Mouse (Mus musculus) embryonic fibroblast, embryonic 13.5 days (primary cell): ENCODE measurements at regions not wholly inside any gene's neighbourhood (a gene's known extent, or its start where the extent isn't known, plus 50 kb on each side); places are given as distances from the start of the nearest gene placed in this dataset.

Source experiments
- H3K27ac ChIP-seq: 2 replicates; pipeline ENCODE4 v1.5.1; 2012; ENCODE audit warnings: low read length, control low read depth, inconsistent platforms; ENCODE audit not compliant: insufficient read depth
- H3K4me1 ChIP-seq: 2 replicates; pipeline ENCODE4 v1.6.1; 2011; ENCODE audit warnings: low read length; ENCODE audit not compliant: control insufficient read depth, insufficient read depth
- H3K4me3 ChIP-seq: 2 replicates; pipeline ENCODE4 v1.5.1; 2011; ENCODE audit warnings: mild to moderate bottlenecking, control low read depth, low read length; ENCODE audit not compliant: insufficient read depth
- CTCF ChIP-seq: IDR thresholded peaks from 2 replicates; pipeline ENCODE4 v1.5.1; 2011; ENCODE audit warnings: mild to moderate bottlenecking, control low read depth, low read length, moderate library complexity, borderline replicate concordance; ENCODE audit not compliant: insufficient read depth
- POLR2A ChIP-seq: IDR thresholded peaks from 2 replicates; pipeline ENCODE4 v1.6.1; 2011; ENCODE audit warnings: low read depth, mild to moderate bottlenecking, control low read depth, low read length, moderate library complexity

- no peak for TF ChIP-seq CTCF
- Histone ChIP-seq H3K27ac (no peak overlapping the region), H3K4me3 (no peak overlapping the region), H3K4me1 (no peaks in the 10 kb centered on the region)
Observed at GRCm38 (mm10) chr1:124339444-124339843, 294.1 kb upstream of the Dpp10 start.

- Histone ChIP-seq H3K4me1 (no peaks in the 10 kb centered on the region), H3K4me3 (no peak overlapping the region), H3K27ac (no peak overlapping the region)
- TF ChIP-seq CTCF, result no peak
- TF ChIP-seq POLR2A, result no peak
Observed at GRCm38 (mm10) chr1:124338648-124339047, 293.3 kb upstream of the Dpp10 start.

GRCm38 (mm10) chr1:124332294-124332693 lies 286.9 kb upstream of the Dpp10 start:
- H3K4me3 ChIP-seq, result no peak overlapping the region
- no peaks in the 10 kb centered on the region for H3K4me1 ChIP-seq
- no peak overlapping the region for H3K27ac ChIP-seq
- TF ChIP-seq CTCF (no peak), POLR2A (no peak)
